Mouse (Mus musculus) lung, embryonic 16.5 days (tissue): ENCODE data around the gene Gatad2b. TPM values are rescaled to one million over a fixed set of nuclear protein-coding genes. Genes with fewer than 3 reads are reported as not detected.
"Not testable (repeated sequence)": the region's sequence is repeated elsewhere in the genome, so short reads cannot be mapped to it uniquely, and the experiment has no call there.

Experiments used
- ATAC-seq: fragments of 200-750 bp; cut with Nextera tagmentation; 2 replicates; pipeline ENCODE4 v1.8.0; 2017; ENCODE audit warnings: low read depth, mild to moderate bottlenecking, moderate library complexity
- H3K27ac ChIP-seq: fragments of 300-500 bp; sonication (generic); 2 replicates; pipeline ENCODE4 v1.5.1; 2014; ENCODE audit warnings: mild to moderate bottlenecking, control low read depth, low read length
- H3K27me3 ChIP-seq: fragments of 300-500 bp; sonication (generic); 2 replicates; pipeline ENCODE4 v1.6.1; 2014; ENCODE audit warnings: low read depth, low read length, mixed read lengths; ENCODE audit not compliant: control insufficient read depth, insufficient read depth
- H3K36me3 ChIP-seq: fragments of 300-500 bp; sonication (generic); 2 replicates; pipeline ENCODE4 v1.6.1; 2014; ENCODE audit warnings: low read length; ENCODE audit not compliant: control insufficient read depth, insufficient read depth
- H3K4me1 ChIP-seq: fragments of 300-500 bp; sonication (generic); replicated peaks from 2 replicates; pipeline ENCODE4 v1.6.1; 2014; ENCODE audit warnings: low read length, mixed read lengths; ENCODE audit not compliant: control insufficient read depth, insufficient read depth
- H3K4me2 ChIP-seq: fragments of 300-500 bp; sonication (generic); 2 replicates; pipeline ENCODE4 v1.6.1; 2014; ENCODE audit warnings: low read depth, low read length, control low read depth
- H3K4me3 ChIP-seq: fragments of 300-500 bp; sonication (generic); 2 replicates; pipeline ENCODE4 v1.5.1; 2014; ENCODE audit warnings: mild to moderate bottlenecking, low read length, control low read depth
- H3K9ac ChIP-seq: fragments of 300-500 bp; sonication (generic); 2 replicates; pipeline ENCODE4 v1.6.1; 2014; ENCODE audit warnings: low read length, control low read depth
- H3K9me3 ChIP-seq: fragments of 300-500 bp; sonication (generic); 2 replicates; pipeline ENCODE4 v1.6.1; 2016; ENCODE audit warnings: low read length; ENCODE audit not compliant: control insufficient read depth
- WGBS: fragments of 180-500 bp; shearing (Covaris S2); extraction: QIAGEN DNeasy Blood & Tissue Kit; methylation state at CpG from one replicate; pipeline ENCODE4 v1.1.7; 2014; 5-methylcytosine and 5-hydroxymethylcytosine counted together
- polyA plus RNA-seq: library from polyadenylated mRNA; unstranded; fragments of >200 nt; fragmentation: Nextera tagmentation; extraction: Ambion mirVana; gene quantifications from 2 replicates; pipeline ENCODE4 v1.2.1, GENCODE M21; 2015

The Gatad2b gene
- polyA plus RNA-seq, 1 experiment from 2014 or later, result 11.4 TPM

GRCm38 (mm10) chr3:90323119-90323518 lies 30.1 kb downstream of the Gatad2b start:
- 4% methylated on average over 5 of the region's 5 CpGs for WGBS
- Histone ChIP-seq H3K4me3 (peak overlapping the region; percentile 19), H3K4me2 (peak overlapping the region; percentile 48), H3K9ac (0 out of 2 replicates have a peak overlapping the region, but pooled peaks have one; percentile 15), H3K36me3 (no peaks in the 10 kb centered on the region), H3K27me3 (no peaks in the 10 kb centered on the region), H3K9me3 (no peaks in the 10 kb centered on the region), H3K4me1 (peaks cover 23% of the 10 kb centered on the region), H3K27ac (peak overlapping the region; percentile 69)
- ATAC-seq, result peak; percentile 96

GRCm38 (mm10) chr3:90332485-90332884 lies 39.5 kb downstream of the Gatad2b start:
- Histone ChIP-seq H3K4me1 (no peaks in the 10 kb centered on the region), H3K27ac (no peak overlapping the region), H3K9me3 (no peaks in the 10 kb centered on the region), H3K9ac (no peak overlapping the region), H3K36me3 (no peaks in the 10 kb centered on the region), H3K4me3 (no peak overlapping the region), H3K27me3 (no peaks in the 10 kb centered on the region), H3K4me2 (no peak overlapping the region)
- WGBS, result 75% methylated on average over 5 of the region's 5 CpGs
- ATAC-seq, result no peak

GRCm38 (mm10) chr3:90335517-90335916 lies 42.5 kb downstream of the Gatad2b start:
- no peak for ATAC-seq
- H3K27me3 ChIP-seq, result no peaks in the 10 kb centered on the region
- H3K4me2 ChIP-seq, result no peak overlapping the region
- H3K27ac ChIP-seq, result no peak overlapping the region
- H3K36me3 ChIP-seq, result no peaks in the 10 kb centered on the region
- no peak overlapping the region for H3K9ac ChIP-seq
- H3K9me3 ChIP-seq, result no peaks in the 10 kb centered on the region
- H3K4me3 ChIP-seq, result no peak overlapping the region
- H3K4me1 ChIP-seq, result no peaks in the 10 kb centered on the region

GRCm38 (mm10) chr3:90338190-90338589 lies 45.2 kb downstream of the Gatad2b start:
- 64% methylated on average over 3 of the region's 3 CpGs for WGBS
- H3K36me3 ChIP-seq, result peaks cover 6% of the 10 kb centered on the region; the same call in 1 of the 2 replicates
- no peak overlapping the region for H3K4me2 ChIP-seq
- H3K4me1 ChIP-seq, result no peaks in the 10 kb centered on the region
- no peak overlapping the region for H3K4me3 ChIP-seq
- no peaks in the 10 kb centered on the region for H3K9me3 ChIP-seq
- no peaks in the 10 kb centered on the region for H3K27me3 ChIP-seq
- no peak overlapping the region for H3K9ac ChIP-seq
- ATAC-seq, result no peak
- H3K27ac ChIP-seq, result no peak overlapping the region

GRCm38 (mm10) chr3:90340177-90340576 lies 47.2 kb downstream of the Gatad2b start:
- H3K9me3 ChIP-seq, result no peaks in the 10 kb centered on the region
- H3K9ac ChIP-seq, result no peak overlapping the region
- no peak overlapping the region for H3K27ac ChIP-seq
- no peaks in the 10 kb centered on the region for H3K4me1 ChIP-seq
- H3K4me3 ChIP-seq, result no peak overlapping the region
- H3K4me2 ChIP-seq, result no peak overlapping the region
- peaks cover 6% of the 10 kb centered on the region; the same call in 1 of the 2 replicates for H3K36me3 ChIP-seq
- no peak for ATAC-seq
- no peaks in the 10 kb centered on the region for H3K27me3 ChIP-seq

- WGBS, result 58% methylated on average over 2 of the region's 2 CpGs
- peaks cover 14% of the 10 kb centered on the region; the same call in 1 of the 2 replicates for H3K36me3 ChIP-seq
Observed at GRCm38 (mm10) chr3:90342853-90343252, 49.9 kb downstream of the Gatad2b start.

GRCm38 (mm10) chr3:90347847-90348246 lies 54.9 kb downstream of the Gatad2b start:
- Histone ChIP-seq H3K4me1 (no peaks in the 10 kb centered on the region), H3K9ac (no peak overlapping the region), H3K36me3 (peaks cover 39% of the 10 kb centered on the region), H3K27me3 (no peaks in the 10 kb centered on the region), H3K27ac (no peak overlapping the region), H3K4me3 (no peak overlapping the region), H3K4me2 (no peak overlapping the region), H3K9me3 (no peaks in the 10 kb centered on the region)
- WGBS, result 94% methylated on average over 4 of the region's 4 CpGs
- ATAC-seq, result no peak

More at GRCm38 (mm10) chr3:90342853-90343252, 49.9 kb downstream of the Gatad2b start:
- H3K9ac ChIP-seq, H3K9me3 ChIP-seq, H3K4me2 ChIP-seq, ATAC-seq, H3K4me1 ChIP-seq, H3K27me3 ChIP-seq, H3K4me3 ChIP-seq, H3K27ac ChIP-seq: not testable (repeated sequence)

GRCm38 (mm10) chr3:90357959-90358358 lies 65.0 kb downstream of the Gatad2b start:
- Histone ChIP-seq H3K27ac (no peak overlapping the region), H3K9me3 (no peaks in the 10 kb centered on the region), H3K36me3 (peaks cover 46% of the 10 kb centered on the region), H3K4me2 (no peak overlapping the region), H3K4me3 (no peak overlapping the region), H3K9ac (no peak overlapping the region), H3K27me3 (no peaks in the 10 kb centered on the region), H3K4me1 (no peaks in the 10 kb centered on the region)
- 87% methylated on average over 7 of the region's 7 CpGs for WGBS
- ATAC-seq, result no peak

- H3K4me1 ChIP-seq, result no peaks in the 10 kb centered on the region
- no peak overlapping the region for H3K4me2 ChIP-seq
- H3K36me3 ChIP-seq, result peaks cover 38% of the 10 kb centered on the region
- no peak for ATAC-seq
- H3K27ac ChIP-seq, result no peak overlapping the region
- H3K4me3 ChIP-seq, result no peak overlapping the region
- no peaks in the 10 kb centered on the region for H3K9me3 ChIP-seq
- no peaks in the 10 kb centered on the region for H3K27me3 ChIP-seq
- WGBS, result 95% methylated on average over 1 of the region's 1 CpGs
- H3K9ac ChIP-seq, result no peak overlapping the region
Observed at GRCm38 (mm10) chr3:90359230-90359629, 66.3 kb downstream of the Gatad2b start.

GRCm38 (mm10) chr3:90361476-90361875 lies 68.5 kb downstream of the Gatad2b start:
- no peak overlapping the region for H3K4me2 ChIP-seq
- H3K36me3 ChIP-seq, result peaks cover 19% of the 10 kb centered on the region
- H3K4me3 ChIP-seq, result no peak overlapping the region
- 76% methylated on average over 4 of the region's 4 CpGs for WGBS
- no peaks in the 10 kb centered on the region for H3K4me1 ChIP-seq
- no peaks in the 10 kb centered on the region for H3K27me3 ChIP-seq
- no peak overlapping the region for H3K9ac ChIP-seq
- ATAC-seq, result no peak
- no peaks in the 10 kb centered on the region for H3K9me3 ChIP-seq
- no peak overlapping the region for H3K27ac ChIP-seq
